Mouse (Mus musculus): ENCODE measurements around the gene Olfr1261. TPM values are rescaled to one million over a fixed set of nuclear protein-coding genes. Genes with fewer than 3 reads are reported as not detected.

Gene Olfr1261
- not detected in 2 replicates for polyA plus RNA-seq (2015; fragmentation: Nextera tagmentation; extraction: Ambion mirVana)

- no peak within 1 kb of the TSS for H3K4me2 ChIP-seq
- no peaks in the 10 kb centered on the region for H3K4me1 ChIP-seq (replicated peaks)
- H3K4me3 ChIP-seq (replicated peaks): no peak within 1 kb of the TSS
- H3K36me3 ChIP-seq (replicated peaks): no peaks in the 10 kb centered on the region
- ATAC-seq (ENCODE audit: insufficient read depth): no peak
- no peaks in the 10 kb centered on the region for H3K9me3 ChIP-seq (replicated peaks)
- H3K27me3 ChIP-seq: no peaks in the 10 kb centered on the region
- no peak within 1 kb of the TSS for H3K9ac ChIP-seq
- no peak within 1 kb of the TSS for H3K27ac ChIP-seq (replicated peaks)
Measured at GRCm38 (mm10) chr2:89990921-89991320, at the start of gene Olfr1261. TSS of gene Olfr1261 (plus strand) at chr2:89991221.

GRCm38 (mm10) chr2:89948564-89948963, 42.5 kb upstream of the Olfr1261 start, which contains the start of gene Olfr1259:
TSS of gene Olfr1259 (minus strand) at chr2:89948664.
- H3K27ac ChIP-seq (replicated peaks): no peak within 1 kb of the TSS
- no peak within 1 kb of the TSS for H3K4me2 ChIP-seq
- 63% methylated on average over 5 of the region's 5 CpGs for WGBS (ENCODE audit: insufficient replicate concordance)
- H3K9me3 ChIP-seq (replicated peaks): no peaks in the 10 kb centered on the region
- H3K4me1 ChIP-seq (replicated peaks): no peaks in the 10 kb centered on the region
- ATAC-seq (ENCODE audit: insufficient read depth): no peak
- H3K36me3 ChIP-seq (replicated peaks): no peaks in the 10 kb centered on the region
- no peak within 1 kb of the TSS for H3K4me3 ChIP-seq (replicated peaks)
- H3K9ac ChIP-seq: no peak within 1 kb of the TSS
- no peaks in the 10 kb centered on the region for H3K27me3 ChIP-seq

DNA sequence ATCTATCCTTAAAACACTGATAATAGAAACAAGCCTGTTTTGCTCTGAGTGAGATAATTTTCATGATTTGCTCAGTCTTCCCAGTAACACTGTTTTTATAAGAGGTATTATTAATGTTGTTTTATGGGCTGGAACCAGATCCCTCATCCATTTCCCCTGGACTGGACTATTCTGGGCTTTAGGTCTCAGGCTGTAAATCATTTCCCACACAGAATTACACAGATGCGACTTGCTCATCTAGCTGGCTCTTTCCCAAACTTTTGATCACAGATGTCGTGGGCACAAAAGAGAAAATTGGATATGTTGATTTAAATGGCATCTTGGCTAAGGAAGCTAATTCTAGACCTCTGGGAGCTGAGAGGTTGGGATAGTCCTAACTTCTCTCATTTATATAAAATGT, 16.8 kb upstream of the Olfr1261 start, which contains the start of gene Olfr1260:
Olfr1260 (plus strand) TSS at position 157 of the 400 bp plus-strand sequence.
- no peak within 1 kb of the TSS for H3K4me2 ChIP-seq
- H3K36me3 ChIP-seq (replicated peaks): no peaks in the 10 kb centered on the region
- no peak for ATAC-seq (ENCODE audit: insufficient read depth)
- no peak within 1 kb of the TSS for H3K9ac ChIP-seq
- H3K9me3 ChIP-seq (replicated peaks): no peaks in the 10 kb centered on the region
- H3K4me1 ChIP-seq (replicated peaks): no peaks in the 10 kb centered on the region
- 43% methylated on average over 2 of the region's 2 CpGs for WGBS (ENCODE audit: insufficient replicate concordance)
- H3K27ac ChIP-seq (replicated peaks): no peak within 1 kb of the TSS
- H3K27me3 ChIP-seq: no peaks in the 10 kb centered on the region
- no peak within 1 kb of the TSS for H3K4me3 ChIP-seq (replicated peaks)

- Histone ChIP-seq H3K27ac (replicated peaks) (no peak overlapping the region), H3K4me2 (no peak overlapping the region), H3K9me3 (replicated peaks) (no peaks in the 10 kb centered on the region), H3K36me3 (replicated peaks) (no peaks in the 10 kb centered on the region), H3K27me3 (no peaks in the 10 kb centered on the region), H3K4me3 (replicated peaks) (no peak overlapping the region), H3K9ac (no peak overlapping the region), H3K4me1 (replicated peaks) (no peaks in the 10 kb centered on the region)
- WGBS (ENCODE audit: insufficient replicate concordance): 52% methylated on average over 2 of the region's 2 CpGs
- ATAC-seq (ENCODE audit: insufficient read depth): no peak
Measured at GRCm38 (mm10) chr2:89977709-89978108, 13.3 kb upstream of the Olfr1261 start.

GRCm38 (mm10) chr2:89999845-90000244, 8.8 kb downstream of the Olfr1261 start, which contains the start of gene Olfr1262:
TSS of gene Olfr1262 (plus strand) at chr2:90000145.
- Histone ChIP-seq H3K9ac (no peak within 1 kb of the TSS), H3K4me1 (replicated peaks) (no peaks in the 10 kb centered on the region)
- ATAC-seq (ENCODE audit: insufficient read depth): no peak

DNA sequence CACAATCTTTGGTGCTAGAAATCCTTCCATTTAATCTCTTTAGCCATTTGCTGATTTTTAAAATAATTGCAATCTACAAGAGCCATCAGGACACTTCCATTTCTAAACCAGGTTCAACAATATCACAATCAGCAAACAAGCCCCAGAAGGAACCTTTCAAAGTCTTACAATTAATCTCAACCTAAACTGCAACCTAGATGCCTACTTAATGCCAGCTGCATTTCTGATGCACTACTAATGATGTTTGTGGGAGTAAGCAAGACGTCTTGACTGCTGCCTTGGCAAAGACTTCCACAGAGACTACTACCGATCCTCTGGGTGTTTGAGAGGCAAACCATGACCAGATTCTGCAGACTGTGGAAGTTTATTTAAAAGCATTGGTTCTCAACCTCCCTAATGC, 20.8 kb downstream of the Olfr1261 start, which contains the start of gene Olfr1263:
Olfr1263 (plus strand) TSS at position 301 of the 400 bp plus-strand sequence.
- Histone ChIP-seq H3K4me1 (replicated peaks) (no peaks in the 10 kb centered on the region), H3K27ac (replicated peaks) (no peak within 1 kb of the TSS), H3K9ac (no peak within 1 kb of the TSS), H3K27me3 (no peaks in the 10 kb centered on the region), H3K36me3 (replicated peaks) (no peaks in the 10 kb centered on the region), H3K4me3 (replicated peaks) (no peak within 1 kb of the TSS), H3K4me2 (no peak within 1 kb of the TSS), H3K9me3 (replicated peaks) (no peaks in the 10 kb centered on the region)
- ATAC-seq (ENCODE audit: insufficient read depth): no peak
- 44% methylated on average over 2 of the region's 2 CpGs for WGBS (ENCODE audit: insufficient replicate concordance)

More at GRCm38 (mm10) chr2:89999845-90000244, 8.8 kb downstream of the Olfr1261 start, which contains the start of gene Olfr1262:
- Histone ChIP-seq H3K4me3 (replicated peaks) (no peak within 1 kb of the TSS), H3K27ac (replicated peaks) (no peak within 1 kb of the TSS), H3K4me2 (no peak within 1 kb of the TSS), H3K36me3 (replicated peaks) (no peaks in the 10 kb centered on the region), H3K9me3 (replicated peaks) (no peaks in the 10 kb centered on the region), H3K27me3 (no peaks in the 10 kb centered on the region)

GRCm38 (mm10) chr2:90025477-90025876, 34.5 kb downstream of the Olfr1261 start, which contains the start of gene Olfr1264:
TSS of gene Olfr1264 (minus strand) at chr2:90025577.
- Histone ChIP-seq H3K9me3 (replicated peaks) (no peaks in the 10 kb centered on the region), H3K36me3 (replicated peaks) (no peaks in the 10 kb centered on the region), H3K9ac (no peak within 1 kb of the TSS), H3K27ac (replicated peaks) (no peak within 1 kb of the TSS), H3K4me1 (replicated peaks) (no peaks in the 10 kb centered on the region), H3K27me3 (no peaks in the 10 kb centered on the region), H3K4me3 (replicated peaks) (no peak within 1 kb of the TSS), H3K4me2 (no peak within 1 kb of the TSS)
- 51% methylated on average over 2 of the region's 2 CpGs for WGBS (ENCODE audit: insufficient replicate concordance)
- ATAC-seq (ENCODE audit: insufficient read depth): no peak

DNA sequence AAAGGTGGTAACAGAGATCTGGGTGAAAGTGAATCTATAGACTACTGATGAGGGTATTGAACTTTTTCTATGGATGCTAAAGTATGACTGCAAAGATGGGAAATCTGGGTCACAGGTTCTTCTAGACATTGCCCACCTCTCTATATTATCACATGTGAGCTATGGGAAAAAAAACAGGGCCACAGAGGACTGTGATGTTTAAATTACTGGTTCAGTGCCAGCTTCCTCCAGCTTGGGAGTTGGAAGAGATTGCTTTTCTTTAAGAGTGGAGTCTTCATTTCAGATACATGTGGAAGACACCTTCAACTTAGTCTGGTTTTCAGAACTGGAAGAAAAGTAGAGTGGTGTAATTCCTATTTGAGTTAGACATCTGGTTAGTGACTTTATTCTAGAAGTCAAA, 44.0 kb downstream of the Olfr1261 start, which contains the start of gene Olfr1265:
Olfr1265 (plus strand) TSS at position 301 of the 400 bp plus-strand sequence.
- Histone ChIP-seq H3K36me3 (replicated peaks) (no peaks in the 10 kb centered on the region), H3K27ac (replicated peaks) (no peak within 1 kb of the TSS), H3K4me3 (replicated peaks) (no peak within 1 kb of the TSS), H3K9ac (no peak within 1 kb of the TSS), H3K27me3 (no peaks in the 10 kb centered on the region), H3K4me2 (no peak within 1 kb of the TSS), H3K9me3 (replicated peaks) (no peaks in the 10 kb centered on the region), H3K4me1 (replicated peaks) (no peaks in the 10 kb centered on the region)
- ATAC-seq (ENCODE audit: insufficient read depth): no peak

Other genes with a start within 250 kb of the Olfr1261 start
- not detected in 2 replicates for gene Olfr1253, start 234.1 kb upstream of the Olfr1261 start, polyA plus RNA-seq (2015; fragmentation: Nextera tagmentation; extraction: Ambion mirVana)
- not detected in 2 replicates for gene Olfr1254, start 197.6 kb upstream of the Olfr1261 start, polyA plus RNA-seq (2015; fragmentation: Nextera tagmentation; extraction: Ambion mirVana)
- not detected in 2 replicates for gene Olfr1255, start 179.2 kb upstream of the Olfr1261 start, polyA plus RNA-seq (2015; fragmentation: Nextera tagmentation; extraction: Ambion mirVana)
- gene Olfr1256, start 149.7 kb upstream of the Olfr1261 start, polyA plus RNA-seq (2015; fragmentation: Nextera tagmentation; extraction: Ambion mirVana): not detected in 2 replicates
- not detected in 2 replicates for gene Olfr48, start 143.0 kb upstream of the Olfr1261 start, polyA plus RNA-seq (2015; fragmentation: Nextera tagmentation; extraction: Ambion mirVana)
- not detected in 2 replicates for gene Olfr1257, start 112.8 kb upstream of the Olfr1261 start, polyA plus RNA-seq (2015; fragmentation: Nextera tagmentation; extraction: Ambion mirVana)
- not detected in 2 replicates for gene Olfr1258, start 63.9 kb upstream of the Olfr1261 start, polyA plus RNA-seq (2015; fragmentation: Nextera tagmentation; extraction: Ambion mirVana)
- gene Olfr1259, start 42.6 kb upstream of the Olfr1261 start, polyA plus RNA-seq (2015; fragmentation: Nextera tagmentation; extraction: Ambion mirVana): not detected in 2 replicates
- not detected in 2 replicates for gene Olfr1260, start 16.9 kb upstream of the Olfr1261 start, polyA plus RNA-seq (2015; fragmentation: Nextera tagmentation; extraction: Ambion mirVana)
- not detected in 2 replicates for gene Olfr1262, start 8.9 kb downstream of the Olfr1261 start, polyA plus RNA-seq (2015; fragmentation: Nextera tagmentation; extraction: Ambion mirVana)
- not detected in 2 replicates for gene Olfr1263, start 20.9 kb downstream of the Olfr1261 start, polyA plus RNA-seq (2015; fragmentation: Nextera tagmentation; extraction: Ambion mirVana)
- gene Olfr1264, start 34.4 kb downstream of the Olfr1261 start, polyA plus RNA-seq (2015; fragmentation: Nextera tagmentation; extraction: Ambion mirVana): not detected in 2 replicates
- gene Olfr1265, start 44.1 kb downstream of the Olfr1261 start, polyA plus RNA-seq (2015; fragmentation: Nextera tagmentation; extraction: Ambion mirVana): not detected in 2 replicates
- not detected in 2 replicates for gene Olfr140, start 72.4 kb downstream of the Olfr1261 start, polyA plus RNA-seq (2015; fragmentation: Nextera tagmentation; extraction: Ambion mirVana)
- gene Olfr1269, start 130.2 kb downstream of the Olfr1261 start, polyA plus RNA-seq (2015; fragmentation: Nextera tagmentation; extraction: Ambion mirVana): not detected in 2 replicates
- not detected in 2 replicates for gene Olfr32, start 151.1 kb downstream of the Olfr1261 start, polyA plus RNA-seq (2015; fragmentation: Nextera tagmentation; extraction: Ambion mirVana)
- gene Olfr1270, start 161.9 kb downstream of the Olfr1261 start, polyA plus RNA-seq (2015; fragmentation: Nextera tagmentation; extraction: Ambion mirVana): not detected in 2 replicates
- not detected in 2 replicates for gene Olfr1506, start 233.3 kb downstream of the Olfr1261 start, polyA plus RNA-seq (2015; fragmentation: Nextera tagmentation; extraction: Ambion mirVana)